Mouse (Mus musculus): ENCODE measurements around the gene Cped1. TPM values are rescaled to one million over a fixed set of nuclear protein-coding genes. Genes with fewer than 3 reads are reported as not detected.

The Cped1 gene
- polyA plus RNA-seq, 1 experiment from 2014 or later = 6.0 TPM

- H3K36me3 ChIP-seq = no peaks in the 10 kb centered on the region
- no peaks in the 10 kb centered on the region for H3K9me3 ChIP-seq
- H3K27me3 ChIP-seq (replicated peaks) = 0 out of 2 replicates have a peak, but pooled peaks cover 6% of the 10 kb centered on the region
- no peak; the same call in 1 of the 2 replicates for ATAC-seq (ENCODE audit: extremely low read depth, insufficient number of reproducible peaks, low FRiP score, low TSS enrichment)
- H3K4me1 ChIP-seq = 0 out of 2 replicates have a peak, but pooled peaks cover 6% of the 10 kb centered on the region
- H3K4me2 ChIP-seq = peak overlapping the region; percentile 93
- 5% methylated on average over 16 of the region's 16 CpGs for WGBS
- H3K27ac ChIP-seq (replicated peaks) = peak overlapping the region; percentile 56; the same call in 1 of the 2 replicates
- peak overlapping the region; percentile 81 for H3K9ac ChIP-seq
- H3K4me3 ChIP-seq = peak overlapping the region; percentile 63
Measured at GRCm38 (mm10) chr6:21984990-21985731, 555 bp upstream of the Cped1 start.

GRCm38 (mm10) chr6:21986660-21987331 lies 1.1 kb downstream of the Cped1 start:
- peak overlapping the region; percentile 56; the same call in 1 of the 2 replicates for H3K27ac ChIP-seq (replicated peaks)
- 8% methylated on average over 24 of the region's 24 CpGs for WGBS
- no peak for ATAC-seq (ENCODE audit: extremely low read depth, insufficient number of reproducible peaks, low FRiP score, low TSS enrichment)

GRCm38 (mm10) chr6:21987554-21987953 lies 1.8 kb downstream of the Cped1 start:
- no peak for ATAC-seq (ENCODE audit: extremely low read depth, insufficient number of reproducible peaks, low FRiP score, low TSS enrichment)
- no peak overlapping the region for H3K9ac ChIP-seq
- H3K4me3 ChIP-seq = peak overlapping the region; percentile 63
- no peaks in the 10 kb centered on the region for H3K9me3 ChIP-seq
- H3K27me3 ChIP-seq (replicated peaks) = 0 out of 2 replicates have a peak, but pooled peaks cover 6% of the 10 kb centered on the region
- no peaks in the 10 kb centered on the region for H3K36me3 ChIP-seq
- 0 out of 2 replicates have a peak, but pooled peaks cover 6% of the 10 kb centered on the region for H3K4me1 ChIP-seq
- no peak overlapping the region for H3K27ac ChIP-seq (replicated peaks)
- 83% methylated on average over 2 of the region's 2 CpGs for WGBS
- H3K4me2 ChIP-seq = peak overlapping the region; percentile 93

More at GRCm38 (mm10) chr6:21986660-21987331, 1.1 kb downstream of the Cped1 start:
- 0 out of 2 replicates have a peak, but pooled peaks cover 6% of the 10 kb centered on the region for H3K4me1 ChIP-seq
- peak overlapping the region; percentile 81 for H3K9ac ChIP-seq
- H3K4me3 ChIP-seq = peak overlapping the region; percentile 63
- H3K27me3 ChIP-seq (replicated peaks) = 0 out of 2 replicates have a peak, but pooled peaks cover 6% of the 10 kb centered on the region
- H3K9me3 ChIP-seq = no peaks in the 10 kb centered on the region
- H3K4me2 ChIP-seq = peak overlapping the region; percentile 93
- H3K36me3 ChIP-seq = no peaks in the 10 kb centered on the region

- no peaks in the 10 kb centered on the region for H3K9me3 ChIP-seq
- peak overlapping the region; percentile 63; the same call in 1 of the 2 replicates for H3K4me3 ChIP-seq
- no peak overlapping the region for H3K27ac ChIP-seq (replicated peaks)
- H3K27me3 ChIP-seq (replicated peaks) = 0 out of 2 replicates have a peak, but pooled peaks cover 6% of the 10 kb centered on the region
- 82% methylated on average over 5 of the region's 5 CpGs for WGBS
- peak overlapping the region; percentile 93 for H3K4me2 ChIP-seq
- no peak overlapping the region for H3K9ac ChIP-seq
- no peaks in the 10 kb centered on the region for H3K36me3 ChIP-seq
- ATAC-seq (ENCODE audit: extremely low read depth, insufficient number of reproducible peaks, low FRiP score, low TSS enrichment) = no peak
- 0 out of 2 replicates have a peak, but pooled peaks cover 6% of the 10 kb centered on the region for H3K4me1 ChIP-seq
Measured at GRCm38 (mm10) chr6:21988296-21988695, 2.6 kb downstream of the Cped1 start.

- no peaks in the 10 kb centered on the region for H3K36me3 ChIP-seq
- WGBS = 68% methylated on average over 4 of the region's 4 CpGs
- no peaks in the 10 kb centered on the region for H3K9me3 ChIP-seq
- H3K4me1 ChIP-seq = 0 out of 2 replicates have a peak, but pooled peaks cover 6% of the 10 kb centered on the region
- H3K9ac ChIP-seq = no peak overlapping the region
- ATAC-seq (ENCODE audit: extremely low read depth, insufficient number of reproducible peaks, low FRiP score, low TSS enrichment) = no peak
- H3K4me3 ChIP-seq = no peak overlapping the region
- H3K27ac ChIP-seq (replicated peaks) = no peak overlapping the region
- H3K4me2 ChIP-seq = peak overlapping the region; percentile 93
- H3K27me3 ChIP-seq (replicated peaks) = 0 out of 2 replicates have a peak, but pooled peaks cover 6% of the 10 kb centered on the region
Measured at GRCm38 (mm10) chr6:21989081-21989480, 3.4 kb downstream of the Cped1 start.

- H3K9ac ChIP-seq = no peak overlapping the region
- ATAC-seq (ENCODE audit: extremely low read depth, insufficient number of reproducible peaks, low FRiP score, low TSS enrichment) = no peak
- H3K36me3 ChIP-seq = no peaks in the 10 kb centered on the region
- 0 out of 2 replicates have a peak, but pooled peaks cover 2% of the 10 kb centered on the region for H3K4me1 ChIP-seq
- 53% methylated on average over 9 of the region's 9 CpGs for WGBS
- no peaks in the 10 kb centered on the region for H3K9me3 ChIP-seq
- H3K4me2 ChIP-seq = peak overlapping the region; percentile 36
- H3K27ac ChIP-seq (replicated peaks) = peak overlapping the region; percentile 36; the same call in 1 of the 2 replicates
- 0 out of 2 replicates have a peak, but pooled peaks cover 6% of the 10 kb centered on the region for H3K27me3 ChIP-seq (replicated peaks)
- peak overlapping the region; percentile 13; the same call in 1 of the 2 replicates for H3K4me3 ChIP-seq
Measured at GRCm38 (mm10) chr6:21990181-21991135, 4.7 kb downstream of the Cped1 start.

- H3K4me2 ChIP-seq = no peak overlapping the region
- no peak overlapping the region for H3K9ac ChIP-seq
- no peaks in the 10 kb centered on the region for H3K4me1 ChIP-seq
- H3K27me3 ChIP-seq (replicated peaks) = 0 out of 2 replicates have a peak, but pooled peaks cover 6% of the 10 kb centered on the region
- H3K9me3 ChIP-seq = no peaks in the 10 kb centered on the region
- 76% methylated on average over 4 of the region's 4 CpGs for whole genome bisulfite sequencing
- no peak overlapping the region for H3K4me3 ChIP-seq
- no peak for ATAC-seq (ENCODE audit: extremely low read depth, insufficient number of reproducible peaks, low FRiP score, low TSS enrichment)
- H3K27ac ChIP-seq (replicated peaks) = no peak overlapping the region
- no peaks in the 10 kb centered on the region for H3K36me3 ChIP-seq
Measured at GRCm38 (mm10) chr6:21991151-21991550, 5.4 kb downstream of the Cped1 start.

- no peak overlapping the region for H3K4me3 ChIP-seq
- H3K36me3 ChIP-seq = no peaks in the 10 kb centered on the region
- H3K4me1 ChIP-seq = peaks cover 6% of the 10 kb centered on the region
- no peak overlapping the region for H3K9ac ChIP-seq
- WGBS = 67% methylated on average over 2 of the region's 2 CpGs
- no peaks in the 10 kb centered on the region for H3K9me3 ChIP-seq
- no peak for ATAC-seq (ENCODE audit: extremely low read depth, insufficient number of reproducible peaks, low FRiP score, low TSS enrichment)
- H3K27ac ChIP-seq (replicated peaks) = no peak overlapping the region
- H3K4me2 ChIP-seq = no peak overlapping the region
- 0 out of 2 replicates have a peak, but pooled peaks cover 1% of the 10 kb centered on the region for H3K27me3 ChIP-seq (replicated peaks)
Measured at GRCm38 (mm10) chr6:21993070-21993469, 7.4 kb downstream of the Cped1 start.

GRCm38 (mm10) chr6:21998131-21998530 lies 12.4 kb downstream of the Cped1 start:
- Histone ChIP-seq H3K4me2 (no peak overlapping the region), H3K27me3 (replicated peaks) (no peaks in the 10 kb centered on the region), H3K27ac (replicated peaks) (peak overlapping the region; percentile 68), H3K36me3 (no peaks in the 10 kb centered on the region), H3K9ac (no peak overlapping the region), H3K9me3 (no peaks in the 10 kb centered on the region), H3K4me3 (no peak overlapping the region), H3K4me1 (peaks cover 42% of the 10 kb centered on the region)
- 48% methylated on average over 4 of the region's 4 CpGs for WGBS
- no peak for ATAC-seq (ENCODE audit: extremely low read depth, insufficient number of reproducible peaks, low FRiP score, low TSS enrichment)

- 22% methylated on average over 11 of the region's 11 CpGs for WGBS
Measured at GRCm38 (mm10) chr6:21999025-21999424, 13.3 kb downstream of the Cped1 start.

More at GRCm38 (mm10) chr6:21999025-21999424, 13.3 kb downstream of the Cped1 start:
- H3K4me2 ChIP-seq = peak overlapping the region; percentile 48
- H3K4me3 ChIP-seq = 0 out of 2 replicates have a peak overlapping the region, but pooled peaks have one; percentile 9
- no peaks in the 10 kb centered on the region for H3K9me3 ChIP-seq
- peak overlapping the region; percentile 68 for H3K27ac ChIP-seq (replicated peaks)
- H3K36me3 ChIP-seq = no peaks in the 10 kb centered on the region
- H3K4me1 ChIP-seq = peaks cover 44% of the 10 kb centered on the region
- H3K27me3 ChIP-seq (replicated peaks) = no peaks in the 10 kb centered on the region
- no peak for ATAC-seq (ENCODE audit: extremely low read depth, insufficient number of reproducible peaks, low FRiP score, low TSS enrichment)
- H3K9ac ChIP-seq = peak overlapping the region; percentile 50; the same call in 1 of the 2 replicates
